Mouse (Mus musculus) ES-Bruce4 (cell line): Measurements from ENCODE around the gene Btn1a1. TPM values are rescaled to one million over a fixed set of nuclear protein-coding genes. Genes with fewer than 3 reads are reported as not detected.
A peak's percentile ranks its signal among the peaks of the same experiment; 100 is the strongest.

ENCODE experiments used
- H3K27ac ChIP-seq: 2 replicates; pipeline ENCODE4 v1.5.1; 2012; ENCODE audit warnings: low read length, inconsistent platforms; ENCODE audit not compliant: insufficient read depth
- H3K27me3 ChIP-seq: 2 replicates; pipeline ENCODE4 v1.6.1; 2012; ENCODE audit warnings: mild to moderate bottlenecking, low read length, inconsistent platforms; ENCODE audit not compliant: control insufficient read depth, poor library complexity, insufficient read depth, severe bottlenecking
- H3K36me3 ChIP-seq: 2 replicates; pipeline ENCODE4 v1.6.1; 2012; ENCODE audit warnings: inconsistent platforms, mild to moderate bottlenecking, low read length, moderate library complexity; ENCODE audit not compliant: control insufficient read depth, poor library complexity, insufficient read depth, severe bottlenecking
- H3K4me1 ChIP-seq: one replicate; pipeline ENCODE4 v1.8.1; 2011; ENCODE audit warnings: low read length; ENCODE audit not compliant: control insufficient read depth, insufficient read depth
- H3K4me3 ChIP-seq: 2 replicates; pipeline ENCODE4 v1.5.1; 2011; ENCODE audit warnings: low read depth, mild to moderate bottlenecking, low read length
- H3K9ac ChIP-seq: 2 replicates; pipeline ENCODE4 v1.6.1; 2012; ENCODE audit warnings: low read depth, mild to moderate bottlenecking, inconsistent platforms; ENCODE audit not compliant: poor library complexity, severe bottlenecking
- H3K9me3 ChIP-seq: replicated peaks from 2 replicates; pipeline ENCODE4 v1.6.1; 2012; ENCODE audit warnings: mild to moderate bottlenecking, low read length, inconsistent platforms; ENCODE audit not compliant: control insufficient read depth, poor library complexity, insufficient read depth, severe bottlenecking
- CTCF ChIP-seq: IDR thresholded peaks from one replicate; pipeline ENCODE4 v1.8.1; 2011; ENCODE audit warnings: low read depth, low read length
- EP300 ChIP-seq: IDR thresholded peaks from 2 replicates; pipeline ENCODE4 v1.6.1; 2011; ENCODE audit warnings: low read depth, low read length; ENCODE audit not compliant: insufficient read depth
- POLR2A ChIP-seq: IDR thresholded peaks from one replicate; pipeline ENCODE4 v1.8.1; 2011; ENCODE audit warnings: low read length; ENCODE audit not compliant: insufficient read depth
- polyA plus RNA-seq: library from polyadenylated mRNA; stranded (reverse); fragments of >200 nt; gene quantifications from 2 replicates; pipeline ENCODE4 v1.2.4, GENCODE M21; 2011; ENCODE audit warnings: low read depth; ENCODE audit not compliant: missing spikeins, insufficient read depth, insufficient read length

Gene Btn1a1
- polyA plus RNA-seq = 0.40 and 0.46 TPM in 2 replicates

DNA sequence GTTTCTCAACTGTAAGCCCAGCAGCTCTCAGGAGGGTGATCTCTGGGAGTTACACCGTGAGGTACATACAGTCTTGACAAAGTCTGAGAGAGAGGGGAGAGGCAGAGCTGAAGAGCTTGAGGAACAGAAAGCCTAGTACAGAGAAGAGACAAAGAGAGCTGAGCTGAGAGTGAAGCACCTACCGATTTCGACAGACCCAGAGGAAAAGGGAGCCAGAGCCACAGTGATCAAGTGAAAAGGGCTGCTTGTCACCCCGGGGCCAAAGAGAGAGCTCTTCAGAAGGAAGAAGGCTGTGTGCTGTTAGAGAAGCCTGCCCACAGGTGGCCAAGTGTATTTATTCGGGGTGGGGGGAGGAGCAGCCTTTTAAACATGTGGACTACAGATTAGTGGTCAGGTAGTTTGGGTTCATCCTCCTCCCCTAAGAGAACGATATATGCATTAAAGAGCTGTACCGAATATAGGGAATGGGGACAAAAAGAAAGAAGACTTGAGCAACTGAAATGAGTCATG is at the start of gene Btn1a1:
Gene Btn1a1 (minus strand): TSS at position 302 of the 510 bp plus-strand sequence.
- Histone ChIP-seq H3K27ac (no peak within 1 kb of the TSS), H3K4me3 (peak within 1 kb of the TSS; percentile 56), H3K36me3 (no peaks in the 10 kb centered on the region), H3K9me3 (no peaks in the 10 kb centered on the region), H3K9ac (peak within 1 kb of the TSS; percentile 14; the same call in 1 of the 2 replicates), H3K4me1 (no peaks in the 10 kb centered on the region), H3K27me3 (no peaks in the 10 kb centered on the region)
- no peak for TF ChIP-seq CTCF

DNA sequence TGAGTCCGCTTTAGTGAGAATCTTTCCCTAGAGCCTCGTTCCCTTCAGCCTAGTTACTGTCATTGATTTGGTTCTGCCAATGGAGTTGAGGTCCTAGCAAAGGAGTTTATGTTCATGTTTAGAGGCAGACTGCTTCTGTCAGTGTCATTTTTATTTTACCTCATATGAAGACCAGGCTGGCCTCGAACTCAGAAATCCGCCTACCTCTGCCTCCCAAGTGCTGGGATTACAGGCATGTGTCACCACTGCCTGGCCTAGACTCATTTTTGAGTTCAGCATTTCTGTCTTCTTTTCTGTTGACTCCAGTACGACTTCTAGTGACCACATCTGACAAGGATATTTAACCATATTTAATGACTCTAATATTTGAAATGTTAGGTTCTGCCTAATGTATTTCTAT is 49.6 kb upstream of the Btn1a1 start:
- TF ChIP-seq CTCF (no peak), POLR2A (no peak), EP300 (no peak)
- H3K9me3 ChIP-seq = no peaks in the 10 kb centered on the region
- H3K4me3 ChIP-seq = no peak overlapping the region
- peak overlapping the region; percentile 65; the same call in 1 of the 2 replicates for H3K27ac ChIP-seq
- peaks cover 12% of the 10 kb centered on the region for H3K4me1 ChIP-seq
- H3K27me3 ChIP-seq = no peaks in the 10 kb centered on the region
- H3K9ac ChIP-seq = no peak overlapping the region
- H3K36me3 ChIP-seq = no peaks in the 10 kb centered on the region

DNA sequence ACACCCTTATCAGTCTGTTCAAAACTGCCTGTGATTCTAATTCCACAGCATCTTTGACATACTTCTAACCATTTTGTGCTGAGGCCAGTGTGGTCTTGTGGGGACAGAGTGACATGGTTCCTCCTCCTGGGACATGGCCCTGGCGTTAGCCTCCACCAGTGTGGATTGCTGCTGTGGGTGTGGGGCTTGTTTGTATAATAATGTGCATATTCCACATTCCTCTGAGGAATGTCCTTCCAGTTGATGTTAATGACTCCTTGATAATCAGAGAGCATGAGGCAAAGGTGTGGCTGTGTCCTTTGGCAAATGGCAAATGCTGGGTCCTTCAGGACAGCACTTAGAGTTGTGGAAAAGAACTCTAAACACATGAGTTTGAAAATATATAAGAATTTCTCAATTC is 47.8 kb upstream of the Btn1a1 start:
- H3K36me3 ChIP-seq = no peaks in the 10 kb centered on the region
- H3K27me3 ChIP-seq = no peaks in the 10 kb centered on the region
- peaks cover 12% of the 10 kb centered on the region for H3K4me1 ChIP-seq
- no peak for TF ChIP-seq EP300
- TF ChIP-seq CTCF = no peak
- TF ChIP-seq POLR2A = no peak
- H3K4me3 ChIP-seq = no peak overlapping the region
- peak overlapping the region; percentile 41; the same call in 1 of the 2 replicates for H3K27ac ChIP-seq
- H3K9ac ChIP-seq = no peak overlapping the region
- H3K9me3 ChIP-seq = no peaks in the 10 kb centered on the region

DNA sequence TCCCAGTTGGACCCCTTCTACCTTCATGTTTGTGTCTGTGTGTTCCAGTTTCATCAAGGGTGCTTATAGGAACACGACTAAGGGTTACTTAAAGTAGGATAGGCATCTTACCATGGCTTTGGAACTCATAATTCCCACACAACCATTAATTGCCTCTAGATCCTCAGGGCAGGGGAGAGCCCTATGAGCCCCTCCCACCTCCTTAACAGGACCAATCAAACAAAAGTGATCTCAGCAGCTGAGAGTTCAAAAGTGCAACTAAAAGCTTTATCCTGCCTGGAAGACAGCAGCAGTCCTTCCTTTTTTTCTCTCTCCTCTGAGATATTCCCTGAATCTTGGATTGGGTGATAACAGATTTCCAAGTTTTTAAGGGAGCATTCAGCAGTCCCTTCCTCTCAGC is 44.4 kb upstream of the Btn1a1 start:
- TF ChIP-seq EP300 = no peak
- no peak for TF ChIP-seq CTCF
- no peak for TF ChIP-seq POLR2A
- H3K4me3 ChIP-seq = no peak overlapping the region

GRCm38 (mm10) chr13:23506819-23507515 is 41.3 kb upstream of the Btn1a1 start:
- Histone ChIP-seq H3K9me3 (no peaks in the 10 kb centered on the region), H3K27ac (peak overlapping the region; percentile 54), H3K4me1 (peaks cover 9% of the 10 kb centered on the region), H3K4me3 (peak overlapping the region; percentile 79), H3K9ac (peak overlapping the region; percentile 55), H3K27me3 (no peaks in the 10 kb centered on the region), H3K36me3 (no peaks in the 10 kb centered on the region)
- no peak for TF ChIP-seq POLR2A
- no peak for TF ChIP-seq CTCF
- no peak for TF ChIP-seq EP300

More for the DNA sequence above, 44.4 kb upstream of the Btn1a1 start:
- Histone ChIP-seq H3K27ac (no peak overlapping the region; the same call in 1 of the 2 replicates), H3K9ac (no peak overlapping the region), H3K9me3 (no peaks in the 10 kb centered on the region), H3K4me1 (peaks cover 14% of the 10 kb centered on the region), H3K27me3 (no peaks in the 10 kb centered on the region), H3K36me3 (no peaks in the 10 kb centered on the region)

DNA sequence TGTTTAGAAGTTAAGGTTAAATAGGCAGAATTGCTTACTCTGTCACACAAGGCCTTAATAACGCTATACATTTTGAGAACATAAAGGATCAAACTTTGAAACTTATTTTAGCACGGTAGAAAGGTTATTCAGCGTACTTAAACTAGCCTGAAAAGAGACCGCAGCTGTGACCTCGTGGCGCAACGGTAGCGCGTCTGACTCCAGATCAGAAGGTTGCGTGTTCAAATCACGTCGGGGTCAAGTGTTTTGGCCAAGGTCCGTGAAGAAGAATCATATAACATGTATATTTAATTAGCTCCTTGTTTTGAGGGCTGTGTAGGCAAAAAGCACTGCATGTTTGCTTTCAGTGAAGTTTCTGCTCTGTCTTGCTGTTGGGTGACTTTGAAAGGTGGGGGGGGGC is 40.6 kb upstream of the Btn1a1 start:
- no peaks in the 10 kb centered on the region for H3K27me3 ChIP-seq
- peak overlapping the region; percentile 71 for H3K9ac ChIP-seq
- peak overlapping the region; percentile 48; the same call in 1 of the 2 replicates for H3K27ac ChIP-seq
- no peaks in the 10 kb centered on the region for H3K36me3 ChIP-seq
- TF ChIP-seq EP300 (no peak), POLR2A (no peak), CTCF (no peak)
- H3K4me3 ChIP-seq = peak overlapping the region; percentile 79
- H3K9me3 ChIP-seq = no peaks in the 10 kb centered on the region
- H3K4me1 ChIP-seq = peaks cover 8% of the 10 kb centered on the region
